Mouse (Mus musculus) intestine, postnatal 0 days (tissue): Measurements from ENCODE around the gene Lgmn. TPM values are rescaled to one million over a fixed set of nuclear protein-coding genes. Genes with fewer than 3 reads are reported as not detected.

Source experiments
- ATAC-seq: fragments of 200-750 bp; cut with Nextera tagmentation; 2 replicates; pipeline ENCODE4 v1.8.0; 2017; ENCODE audit warnings: mild to moderate bottlenecking, moderate TSS enrichment, moderate library complexity
- H3K27ac ChIP-seq: fragments of 300-500 bp; sonication (generic); 2 replicates; pipeline ENCODE4 v1.5.1; 2014; ENCODE audit warnings: mild to moderate bottlenecking, low read depth, low read length, moderate library complexity
- H3K27me3 ChIP-seq: fragments of 300-500 bp; sonication (generic); replicated peaks from 2 replicates; pipeline ENCODE4 v1.6.1; 2014; ENCODE audit warnings: low read length, mixed read lengths; ENCODE audit not compliant: control insufficient read depth, insufficient read depth
- H3K36me3 ChIP-seq: fragments of 300-500 bp; sonication (generic); 2 replicates; pipeline ENCODE4 v1.6.1; 2014; ENCODE audit warnings: mild to moderate bottlenecking, moderate library complexity; ENCODE audit not compliant: control insufficient read depth, insufficient read depth
- H3K4me1 ChIP-seq: fragments of 300-500 bp; sonication (generic); replicated peaks from 2 replicates; pipeline ENCODE4 v1.6.1; 2014; ENCODE audit warnings: antibody characterized with exemption, low read length, mixed read lengths; ENCODE audit not compliant: control insufficient read depth, insufficient read depth
- H3K4me2 ChIP-seq: fragments of 300-500 bp; sonication (generic); replicated peaks from 2 replicates; pipeline ENCODE4 v1.6.1; 2014; ENCODE audit warnings: low read depth, mild to moderate bottlenecking, moderate library complexity
- H3K4me3 ChIP-seq: fragments of 300-500 bp; sonication (generic); 2 replicates; pipeline ENCODE4 v1.5.1; 2014; ENCODE audit warnings: low read depth, low read length
- H3K9ac ChIP-seq: fragments of 300-500 bp; sonication (generic); 2 replicates; pipeline ENCODE4 v1.6.1; 2014; ENCODE audit warnings: mild to moderate bottlenecking, low read depth, low read length
- H3K9me3 ChIP-seq: fragments of 300-500 bp; sonication (generic); 2 replicates; pipeline ENCODE4 v1.6.1; 2016; ENCODE audit warnings: mixed run types; ENCODE audit not compliant: control insufficient read depth
- CTCF ChIP-seq: sonication (generic); IDR thresholded peaks from 2 replicates; pipeline ENCODE4 v1.5.1; 2016; ENCODE audit warnings: low read depth, mild to moderate bottlenecking, control low read depth, antibody characterized with exemption, moderate library complexity
- WGBS: fragments of 180-500 bp; shearing (Covaris S2); extraction: QIAGEN DNeasy Blood & Tissue Kit; methylation state at CpG from one replicate; pipeline ENCODE4 v1.1.7; 2014; 5-methylcytosine and 5-hydroxymethylcytosine counted together
- polyA plus RNA-seq: library from polyadenylated mRNA; unstranded; fragments of >200 nt; fragmentation: Nextera tagmentation; extraction: Ambion mirVana; gene quantifications from 2 replicates; pipeline ENCODE4 v1.2.1, GENCODE M21; 2015

The Lgmn gene
- polyA plus RNA-seq, 1 experiment from 2014 or later = 1,340 TPM

DNA sequence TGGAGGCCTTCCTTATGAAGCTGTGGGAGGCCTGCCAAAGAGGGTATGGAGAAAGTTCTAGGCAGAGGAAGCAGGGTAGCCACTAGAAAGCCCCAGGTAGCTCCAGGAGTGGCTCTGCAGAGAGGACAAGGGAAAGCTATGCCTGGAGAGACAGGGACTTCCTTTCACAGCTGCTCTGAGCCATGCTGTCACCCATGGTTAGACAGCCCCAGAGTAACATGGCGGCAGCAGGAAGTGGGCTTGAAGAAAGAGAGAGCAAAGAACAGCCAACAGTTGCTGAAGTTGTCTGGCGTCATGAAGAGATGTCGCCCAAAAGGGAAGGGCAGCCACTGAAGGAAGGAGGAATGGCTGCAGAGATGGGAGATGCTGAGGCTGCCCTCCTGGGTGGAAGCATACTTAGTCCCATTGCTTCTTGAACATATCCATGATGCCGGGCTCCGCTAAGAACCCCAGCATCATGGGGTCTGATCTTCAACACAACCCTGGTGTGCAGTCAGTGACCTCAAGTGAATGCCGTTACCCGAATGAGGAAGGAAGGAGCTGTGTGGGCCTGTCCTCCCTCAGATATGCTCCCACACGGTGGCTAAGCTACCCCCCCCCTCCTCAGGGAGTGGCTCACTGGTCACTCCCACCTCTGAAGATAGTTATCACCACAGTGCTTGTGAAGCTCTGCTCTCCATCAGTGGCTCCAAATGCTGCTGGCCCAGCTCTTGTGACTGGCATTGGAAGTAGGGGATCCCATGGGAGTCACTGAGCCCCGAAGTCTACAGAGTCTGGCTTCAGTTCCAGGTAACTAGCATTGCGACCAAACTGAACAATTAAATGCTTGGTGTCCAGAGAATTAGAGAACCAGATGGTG lies 85.3 kb downstream of the Lgmn start:
- no peak overlapping the region for H3K4me3 ChIP-seq
- H3K4me2 ChIP-seq = no peak overlapping the region
- 85% methylated on average over 10 of the region's 10 CpGs for WGBS
- H3K36me3 ChIP-seq = peaks cover 14% of the 10 kb centered on the region
- H3K4me1 ChIP-seq = no peaks in the 10 kb centered on the region
- H3K9ac ChIP-seq = no peak overlapping the region
- H3K9me3 ChIP-seq = no peaks in the 10 kb centered on the region
- H3K27ac ChIP-seq = no peak overlapping the region
- no peak for ATAC-seq
- H3K27me3 ChIP-seq = no peaks in the 10 kb centered on the region
- no peak for TF ChIP-seq CTCF

DNA sequence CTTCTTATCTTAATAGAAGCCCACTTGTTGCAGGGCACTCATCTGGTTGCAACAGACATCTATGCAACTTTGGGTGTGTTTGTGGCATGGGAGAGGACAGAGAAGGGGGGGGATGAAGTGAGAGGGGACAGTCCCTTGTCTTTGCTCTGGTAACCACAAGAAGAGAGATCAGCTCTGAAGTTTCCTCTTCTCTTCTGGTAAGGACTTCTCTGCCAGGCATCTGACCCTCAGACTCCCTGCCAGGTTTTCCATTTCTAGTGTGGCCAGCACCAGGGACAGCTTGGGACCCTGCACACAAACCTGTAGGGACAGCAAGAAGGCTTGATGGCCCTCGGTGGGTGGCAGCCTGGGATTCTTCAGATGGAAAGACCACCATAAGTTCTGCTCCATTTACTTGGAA lies 88.6 kb downstream of the Lgmn start:
- Histone ChIP-seq H3K4me1 (no peaks in the 10 kb centered on the region), H3K4me3 (no peak overlapping the region), H3K9me3 (no peaks in the 10 kb centered on the region), H3K4me2 (no peak overlapping the region), H3K9ac (no peak overlapping the region), H3K27me3 (no peaks in the 10 kb centered on the region), H3K27ac (no peak overlapping the region), H3K36me3 (peaks cover 2% of the 10 kb centered on the region; the same call in 1 of the 2 replicates)
- no peak for ATAC-seq
- WGBS = 81% methylated on average over 1 of the region's 1 CpGs
- no peak for TF ChIP-seq CTCF

GRCm38 (mm10) chr12:102348447-102348846 lies 91.2 kb downstream of the Lgmn start:
- H3K36me3 ChIP-seq = peaks cover 2% of the 10 kb centered on the region; the same call in 1 of the 2 replicates

GRCm38 (mm10) chr12:102346507-102346906 lies 93.1 kb downstream of the Lgmn start:
- Histone ChIP-seq H3K4me2 (no peak overlapping the region), H3K9me3 (no peaks in the 10 kb centered on the region), H3K9ac (no peak overlapping the region), H3K27me3 (no peaks in the 10 kb centered on the region), H3K4me1 (no peaks in the 10 kb centered on the region), H3K36me3 (0 out of 2 replicates have a peak, but pooled peaks cover 2% of the 10 kb centered on the region), H3K27ac (no peak overlapping the region), H3K4me3 (no peak overlapping the region)
- WGBS = 31% methylated on average over 1 of the region's 1 CpGs
- no peak for ATAC-seq
- TF ChIP-seq CTCF = peak; percentile 82

More at GRCm38 (mm10) chr12:102348447-102348846, 91.2 kb downstream of the Lgmn start:
- Histone ChIP-seq H3K4me2 (no peak overlapping the region), H3K27me3 (no peaks in the 10 kb centered on the region), H3K4me3 (no peak overlapping the region), H3K9ac (no peak overlapping the region), H3K4me1 (no peaks in the 10 kb centered on the region), H3K9me3 (no peaks in the 10 kb centered on the region), H3K27ac (no peak overlapping the region)
- no peak for ATAC-seq
- WGBS = 90% methylated on average over 6 of the region's 6 CpGs
- no peak for TF ChIP-seq CTCF

GRCm38 (mm10) chr12:102345031-102345815 lies 94.4 kb downstream of the Lgmn start:
- no peak overlapping the region for H3K27ac ChIP-seq
- H3K36me3 ChIP-seq = 0 out of 2 replicates have a peak, but pooled peaks cover 9% of the 10 kb centered on the region
- no peak for ATAC-seq
- TF ChIP-seq CTCF = no peak
- WGBS = 74% methylated on average over 14 of the region's 14 CpGs
- no peak overlapping the region for H3K9ac ChIP-seq
- no peaks in the 10 kb centered on the region for H3K4me1 ChIP-seq
- H3K4me3 ChIP-seq = no peak overlapping the region
- H3K27me3 ChIP-seq = no peaks in the 10 kb centered on the region
- no peaks in the 10 kb centered on the region for H3K9me3 ChIP-seq
- H3K4me2 ChIP-seq = no peak overlapping the region

Other genes with a start within 250 kb of the Lgmn start
- gene Rin3, start 156.8 kb downstream of the Lgmn start, polyA plus RNA-seq = 8.8 and 10.5 TPM in 2 replicates
- 36.1 and 36.7 TPM in 2 replicates for gene Golga5, start 29.3 kb upstream of the Lgmn start, polyA plus RNA-seq
- 41.5 and 43.2 TPM in 2 replicates for gene Chga, start 115.2 kb upstream of the Lgmn start, polyA plus RNA-seq